Mouse (Mus musculus) hindbrain, embryonic 11.5 days (tissue): ENCODE results near the gene Nipbl. TPM values are rescaled to one million over a fixed set of nuclear protein-coding genes. Genes with fewer than 3 reads are reported as not detected.

Experiments
- ATAC-seq: fragments of 200-750 bp; cut with Nextera tagmentation; 2 replicates; pipeline ENCODE4 v1.8.0; 2017; ENCODE audit warnings: mild to moderate bottlenecking, moderate TSS enrichment, moderate library complexity; ENCODE audit not compliant: low FRiP score
- DNase-seq: peaks from one replicate; pipeline ENCODE4 v3.0.0-alpha.2; 2015; ENCODE audit warnings: low spot score
- H3K27ac ChIP-seq: fragments of 300-500 bp; sonication (generic); 2 replicates; pipeline ENCODE4 v1.5.1; 2014; ENCODE audit warnings: mild to moderate bottlenecking, low read depth, low read length
- H3K27me3 ChIP-seq: fragments of 300-500 bp; sonication (generic); 2 replicates; pipeline ENCODE4 v1.6.1; 2014; ENCODE audit warnings: mild to moderate bottlenecking, low read length, moderate library complexity, mixed read lengths; ENCODE audit not compliant: control insufficient read depth, insufficient read depth
- H3K36me3 ChIP-seq: fragments of 300-500 bp; sonication (generic); 2 replicates; pipeline ENCODE4 v1.6.1; 2014; ENCODE audit warnings: mild to moderate bottlenecking, low read length, moderate library complexity, mixed read lengths; ENCODE audit not compliant: control insufficient read depth, insufficient read depth
- H3K4me1 ChIP-seq: fragments of 300-500 bp; sonication (generic); replicated peaks from 2 replicates; pipeline ENCODE4 v1.6.1; 2014; ENCODE audit warnings: low read length, mixed read lengths; ENCODE audit not compliant: control insufficient read depth, insufficient read depth
- H3K4me2 ChIP-seq: fragments of 300-500 bp; sonication (generic); replicated peaks from 2 replicates; pipeline ENCODE4 v1.6.1; 2014; ENCODE audit warnings: mild to moderate bottlenecking, low read depth, low read length
- H3K4me3 ChIP-seq: fragments of 300-500 bp; sonication (generic); 2 replicates; pipeline ENCODE4 v1.5.1; 2014; ENCODE audit warnings: low read depth, low read length
- H3K9ac ChIP-seq: fragments of 300-500 bp; sonication (generic); 2 replicates; pipeline ENCODE4 v1.6.1; 2014; ENCODE audit warnings: low read depth, low read length
- H3K9me3 ChIP-seq: fragments of 300-500 bp; sonication (generic); 2 replicates; pipeline ENCODE4 v1.6.1; 2016; ENCODE audit warnings: low read length; ENCODE audit not compliant: control insufficient read depth
- WGBS: fragments of 180-500 bp; shearing (Covaris S2); extraction: QIAGEN DNeasy Blood & Tissue Kit; methylation state at CpG from one replicate; pipeline ENCODE4 v1.1.7; 2014; 5-methylcytosine and 5-hydroxymethylcytosine counted together
- polyA plus RNA-seq: library from polyadenylated mRNA; unstranded; fragments of >200 nt; fragmentation: Nextera tagmentation; extraction: Ambion mirVana; gene quantifications from 2 replicates; pipeline ENCODE4 v1.2.1, GENCODE M21; 2014

The Nipbl gene
- polyA plus RNA-seq, 1 experiment from 2014 or later, result 30.1 TPM

DNA sequence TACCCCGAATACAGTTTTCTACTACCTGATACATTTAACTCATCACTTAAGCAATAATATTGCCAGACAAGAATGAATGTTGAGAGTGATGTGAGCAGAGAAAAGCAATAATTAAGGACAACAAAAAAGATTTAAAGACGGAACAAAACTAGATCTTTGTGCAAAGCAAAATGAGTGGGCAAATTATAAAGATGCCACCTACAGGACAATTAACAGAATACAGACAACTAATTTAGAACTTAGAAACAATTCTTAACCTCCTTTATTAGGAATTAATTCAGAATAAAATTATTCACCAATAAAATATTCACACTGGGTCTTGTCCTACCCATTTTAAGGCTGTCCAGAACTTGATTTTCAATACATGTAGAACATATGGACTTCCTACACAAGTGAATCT is 38.0 kb downstream of the Nipbl start:
- no peak overlapping the region for H3K27ac ChIP-seq
- no peaks in the 10 kb centered on the region for H3K4me1 ChIP-seq
- no peak overlapping the region for H3K4me3 ChIP-seq
- no peaks in the 10 kb centered on the region for H3K27me3 ChIP-seq
- no peak for ATAC-seq
- DNase-seq, result no peak
- no peaks in the 10 kb centered on the region for H3K36me3 ChIP-seq
- no peak overlapping the region for H3K9ac ChIP-seq
- 95% methylated on average over 2 of the region's 2 CpGs for WGBS
- H3K9me3 ChIP-seq, result no peaks in the 10 kb centered on the region
- H3K4me2 ChIP-seq, result no peak overlapping the region

DNA sequence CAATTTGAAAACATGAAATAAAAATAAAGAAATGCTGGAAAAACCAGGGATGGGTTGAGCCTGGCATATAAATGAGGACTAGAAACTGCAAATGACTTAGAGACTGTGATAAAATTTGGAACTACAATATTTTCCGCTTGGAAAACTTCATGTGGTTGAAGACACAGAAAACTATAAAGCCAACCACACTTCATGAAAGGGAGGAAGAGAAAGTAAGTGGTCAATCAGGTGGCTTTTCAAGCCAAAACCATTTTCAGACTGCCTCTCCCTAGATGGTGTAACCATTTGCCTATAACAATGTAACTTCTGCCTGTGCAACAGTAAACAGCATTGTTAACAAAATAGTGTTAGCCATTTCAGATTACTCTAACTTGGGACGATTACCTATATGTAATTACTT is 41.7 kb downstream of the Nipbl start:
- Histone ChIP-seq H3K27me3 (no peaks in the 10 kb centered on the region), H3K4me2 (no peak overlapping the region), H3K9me3 (no peaks in the 10 kb centered on the region), H3K4me1 (no peaks in the 10 kb centered on the region), H3K27ac (no peak overlapping the region), H3K9ac (no peak overlapping the region), H3K4me3 (no peak overlapping the region), H3K36me3 (no peaks in the 10 kb centered on the region)
- ATAC-seq (no peak), DNase-seq (no peak)
- WGBS, result 96% methylated on average over 2 of the region's 2 CpGs

DNA sequence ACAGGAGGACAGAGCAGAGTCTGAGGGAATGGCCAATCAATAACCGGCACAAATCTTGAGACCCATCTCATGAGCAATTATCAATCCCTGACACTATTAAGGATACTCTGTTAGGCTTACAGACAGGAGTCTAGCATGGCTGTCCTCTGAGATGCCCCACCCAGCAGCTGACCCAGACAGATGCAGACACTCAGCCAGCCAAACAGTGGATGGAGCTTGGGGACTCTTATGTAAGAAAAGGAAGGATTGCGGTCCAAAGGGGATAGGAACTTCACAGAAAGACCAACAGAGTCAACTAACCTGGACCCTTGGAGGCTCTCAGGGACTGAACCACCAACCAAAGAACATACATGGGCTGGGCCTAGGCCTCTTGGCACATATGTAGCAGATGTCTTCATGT is 42.7 kb downstream of the Nipbl start:
- no peaks in the 10 kb centered on the region for H3K27me3 ChIP-seq
- H3K4me3 ChIP-seq, result no peak overlapping the region
- H3K27ac ChIP-seq, result no peak overlapping the region
- H3K4me2 ChIP-seq, result no peak overlapping the region
- no peaks in the 10 kb centered on the region for H3K36me3 ChIP-seq
- H3K9me3 ChIP-seq, result no peaks in the 10 kb centered on the region
- 98% methylated on average over 2 of the region's 2 CpGs for WGBS
- H3K9ac ChIP-seq, result no peak overlapping the region
- DNase-seq, result no peak
- no peaks in the 10 kb centered on the region for H3K4me1 ChIP-seq
- ATAC-seq, result no peak

DNA sequence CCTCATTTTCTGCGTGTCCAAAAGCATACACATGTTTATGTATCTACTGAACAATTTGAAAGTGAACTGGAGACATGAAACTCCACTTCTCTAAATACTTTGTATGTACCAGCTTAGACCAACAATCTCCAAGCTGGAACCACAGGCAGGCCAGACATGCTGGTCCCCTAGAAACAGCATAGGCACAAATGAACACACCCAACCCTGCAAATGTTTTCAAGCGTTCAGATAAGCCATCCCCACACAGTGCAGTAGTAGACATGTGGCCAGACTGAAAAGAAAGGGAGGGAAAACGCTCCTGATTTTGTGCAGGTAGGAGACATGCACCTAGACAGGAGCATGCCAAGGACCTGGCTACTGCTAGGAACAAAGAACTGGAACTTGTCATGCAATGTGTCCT is 52.5 kb downstream of the Nipbl start:
- no peak overlapping the region for H3K4me3 ChIP-seq
- no peaks in the 10 kb centered on the region for H3K27me3 ChIP-seq
- no peaks in the 10 kb centered on the region for H3K4me1 ChIP-seq
- H3K4me2 ChIP-seq, result no peak overlapping the region
- WGBS, result 87% methylated on average over 3 of the region's 3 CpGs
- no peak overlapping the region for H3K27ac ChIP-seq
- H3K9me3 ChIP-seq, result no peaks in the 10 kb centered on the region
- ATAC-seq (no peak), DNase-seq (no peak)
- no peak overlapping the region for H3K9ac ChIP-seq
- H3K36me3 ChIP-seq, result no peaks in the 10 kb centered on the region

DNA sequence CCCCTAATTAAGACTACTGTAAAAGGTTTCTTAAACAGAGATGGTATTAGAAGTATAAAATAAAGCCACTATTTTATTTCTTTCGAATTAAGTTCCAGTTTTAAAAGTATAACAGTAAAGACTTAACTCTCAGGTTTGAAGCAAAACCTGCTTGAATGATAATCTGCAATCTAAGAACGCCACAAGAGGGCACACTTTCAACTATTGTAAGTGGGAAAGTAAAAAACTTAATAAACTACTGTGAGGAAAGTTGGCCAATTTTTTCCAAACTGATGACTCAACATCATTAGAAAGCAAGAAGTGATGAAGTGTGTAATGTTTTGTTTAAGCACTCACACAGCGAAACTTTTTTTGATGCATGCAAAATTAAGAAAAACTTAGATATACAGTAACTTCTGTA is 62.0 kb downstream of the Nipbl start:
- WGBS, result 64% methylated on average over 3 of the region's 3 CpGs
- Histone ChIP-seq H3K27me3 (no peaks in the 10 kb centered on the region), H3K9ac (no peak overlapping the region), H3K4me1 (no peaks in the 10 kb centered on the region), H3K36me3 (no peaks in the 10 kb centered on the region), H3K27ac (no peak overlapping the region), H3K4me3 (no peak overlapping the region), H3K4me2 (no peak overlapping the region), H3K9me3 (no peaks in the 10 kb centered on the region)
- ATAC-seq (no peak), DNase-seq (peak; percentile 33)

DNA sequence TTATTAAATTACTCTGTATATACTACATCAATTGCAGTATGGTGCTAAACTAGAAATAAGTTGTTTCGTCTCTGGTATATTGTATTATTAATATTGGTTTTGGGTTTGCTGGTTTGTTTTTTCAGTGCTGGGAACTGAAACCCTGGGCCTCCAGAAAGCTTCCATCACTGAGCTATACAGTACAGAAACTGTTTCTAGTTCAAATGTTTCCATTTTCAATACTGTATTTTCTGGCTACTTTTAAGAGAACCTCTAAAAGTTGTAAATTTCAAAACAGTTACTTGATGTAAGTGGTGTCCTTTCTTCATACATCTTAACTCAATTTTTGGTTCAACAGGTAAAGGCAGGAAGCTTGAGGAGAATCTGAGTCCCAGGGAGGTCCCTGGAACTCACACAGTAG is 68.6 kb downstream of the Nipbl start:
- no peak overlapping the region for H3K4me3 ChIP-seq
- ATAC-seq (no peak), DNase-seq (no peak)
- H3K9me3 ChIP-seq, result no peaks in the 10 kb centered on the region
- H3K27me3 ChIP-seq, result no peaks in the 10 kb centered on the region
- H3K4me2 ChIP-seq, result no peak overlapping the region
- no peaks in the 10 kb centered on the region for H3K36me3 ChIP-seq
- 92% methylated on average over 1 of the region's 1 CpGs for WGBS
- H3K27ac ChIP-seq, result no peak overlapping the region
- no peak overlapping the region for H3K9ac ChIP-seq
- no peaks in the 10 kb centered on the region for H3K4me1 ChIP-seq

DNA sequence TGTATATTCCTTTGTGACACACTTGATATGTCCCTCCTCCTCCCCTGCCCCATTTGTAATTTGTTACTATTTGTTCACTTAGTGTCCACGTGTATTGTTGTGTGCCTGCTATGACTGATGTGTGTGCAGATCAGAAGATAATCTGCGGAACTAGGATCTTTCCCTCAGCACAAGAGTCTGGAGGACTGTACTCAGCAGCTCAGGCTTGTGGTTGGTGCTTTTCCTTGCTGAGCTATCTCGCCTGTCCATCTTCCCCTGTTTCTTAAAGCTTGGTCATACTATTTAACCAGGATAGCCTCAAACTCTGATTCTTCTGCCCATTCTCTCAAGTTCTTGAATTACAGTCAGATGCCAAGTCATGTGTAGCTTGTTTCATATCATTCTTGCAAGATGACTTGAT is 69.5 kb downstream of the Nipbl start:
- DNase-seq (no peak), ATAC-seq (no peak)
- Histone ChIP-seq H3K4me2 (no peak overlapping the region), H3K9ac (no peak overlapping the region), H3K27me3 (no peaks in the 10 kb centered on the region), H3K9me3 (no peaks in the 10 kb centered on the region), H3K4me3 (no peak overlapping the region), H3K36me3 (no peaks in the 10 kb centered on the region), H3K27ac (no peak overlapping the region), H3K4me1 (no peaks in the 10 kb centered on the region)
- 85% methylated on average over 3 of the region's 3 CpGs for WGBS

DNA sequence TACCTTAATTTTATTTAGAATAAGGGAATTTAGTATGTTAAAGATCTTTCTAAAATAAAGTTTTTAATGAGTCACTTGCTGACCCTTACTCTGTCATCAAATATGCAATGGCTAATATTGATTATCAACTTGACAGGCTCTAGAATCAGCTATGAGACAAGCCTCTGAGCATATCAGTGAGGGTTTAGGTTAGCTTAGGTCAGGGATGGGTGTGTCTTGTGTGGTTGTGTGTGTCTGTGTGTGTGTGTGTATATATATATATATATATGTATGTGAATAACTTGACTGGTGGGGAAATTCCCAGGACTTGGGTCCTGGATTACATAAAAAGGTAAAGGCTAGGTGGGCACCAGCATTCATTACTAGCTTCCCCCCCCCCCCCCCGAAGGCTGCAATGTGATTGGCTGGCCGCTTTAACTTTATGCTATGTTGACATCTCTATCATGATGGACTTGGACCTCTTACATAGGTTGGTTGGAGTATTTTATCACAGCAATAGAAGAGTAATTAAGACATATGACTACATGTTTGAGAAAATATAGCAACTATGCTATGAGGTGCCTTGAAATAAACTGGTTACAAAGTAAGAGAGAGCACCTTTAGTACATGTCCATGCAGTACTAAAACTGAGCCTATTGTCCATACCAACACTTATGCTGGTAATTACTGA is 97.0 kb downstream of the Nipbl start:
- H3K4me1 ChIP-seq, result no peaks in the 10 kb centered on the region
- no peak overlapping the region for H3K9ac ChIP-seq
- peaks cover 2% of the 10 kb centered on the region; the same call in 1 of the 2 replicates for H3K36me3 ChIP-seq
- WGBS, result 79% methylated on average over 2 of the region's 2 CpGs
- no peak for DNase-seq
- no peak overlapping the region for H3K4me3 ChIP-seq
- no peaks in the 10 kb centered on the region for H3K9me3 ChIP-seq
- H3K4me2 ChIP-seq, result no peak overlapping the region
- no peaks in the 10 kb centered on the region for H3K27me3 ChIP-seq
- no peak for ATAC-seq
- H3K27ac ChIP-seq, result no peak overlapping the region

DNA sequence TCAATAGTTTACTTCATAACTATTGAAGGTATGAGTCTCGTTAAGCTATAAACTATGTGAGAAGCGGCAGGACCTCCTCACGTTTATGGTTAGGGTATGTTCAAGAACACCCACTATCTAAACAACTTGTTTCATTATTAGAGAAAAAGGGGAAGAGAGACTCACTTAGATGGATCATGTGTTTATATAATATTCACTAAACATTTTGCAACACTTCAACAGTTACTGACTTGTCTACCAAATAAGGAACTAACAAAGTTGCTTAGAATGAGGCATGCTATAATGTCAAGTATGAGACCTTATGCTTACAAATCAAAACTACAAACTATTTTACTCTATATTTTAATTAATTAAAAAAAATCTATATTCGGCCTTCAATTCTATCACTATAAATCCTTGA is 103.7 kb downstream of the Nipbl start:
- no peaks in the 10 kb centered on the region for H3K4me1 ChIP-seq
- H3K4me2 ChIP-seq, result no peak overlapping the region
- H3K9me3 ChIP-seq, result no peaks in the 10 kb centered on the region
- H3K4me3 ChIP-seq, result no peak overlapping the region
- no peak overlapping the region for H3K27ac ChIP-seq
- ATAC-seq (no peak), DNase-seq (no peak)
- no peaks in the 10 kb centered on the region for H3K36me3 ChIP-seq
- no peak overlapping the region for H3K9ac ChIP-seq
- WGBS, result 94% methylated on average over 4 of the region's 4 CpGs
- no peaks in the 10 kb centered on the region for H3K27me3 ChIP-seq
